Mouse (Mus musculus) hematopoietic stem cell, adult 5-6 weeks (primary cell): ENCODE results near the gene Dock4. TPM values are rescaled to one million over a fixed set of nuclear protein-coding genes. Genes with fewer than 3 reads are reported as not detected.

Experiments used
- ATAC-seq, 2 experiments: fragments of 125-278 bp in 1 of 2; replicated peaks in 1 of 2; 2 replicates each; pipeline ENCODE4 v1.8.0; 2016 to 2017; ENCODE audit warnings: inconsistent platforms in 2 of 2, mild to moderate bottlenecking in 2 of 2, moderate number of reproducible peaks in 2 of 2, low read depth in 1 of 2, moderate TSS enrichment in 1 of 2; ENCODE audit not compliant: low FRiP score in 2 of 2, poor library complexity in 2 of 2, severe bottlenecking in 2 of 2, insufficient read depth in 1 of 2, low TSS enrichment in 1 of 2
- total RNA-seq: library from RNA; stranded (forward); fragments of 172-1452, 232-1000 nt; gene quantifications from 2 replicates; pipeline ENCODE4 v1.2.3, GENCODE M21; 2017

The Dock4 gene
- total RNA-seq, 1 experiment from 2014 or later, result 0.65 TPM

DNA sequence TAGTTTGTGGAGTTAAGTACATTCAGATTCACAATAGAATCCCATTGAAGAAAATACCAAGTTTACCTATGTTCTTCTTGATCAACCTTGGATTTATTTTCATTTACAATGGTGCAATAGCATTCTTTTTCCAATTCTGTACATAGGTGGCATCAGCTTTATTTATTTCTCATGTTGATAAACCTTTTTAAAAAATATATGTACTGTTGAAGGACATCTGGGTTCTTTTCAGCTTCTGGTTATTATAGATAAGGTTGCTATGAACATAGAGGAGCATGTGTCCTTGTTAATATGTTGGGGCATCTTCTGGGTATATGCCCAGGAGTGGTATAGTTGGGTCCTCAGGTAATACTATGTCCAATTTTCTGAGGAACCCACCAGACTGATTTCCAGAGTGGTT lies 445.4 kb downstream of the Dock4 start:
- no peak for ATAC-seq

DNA sequence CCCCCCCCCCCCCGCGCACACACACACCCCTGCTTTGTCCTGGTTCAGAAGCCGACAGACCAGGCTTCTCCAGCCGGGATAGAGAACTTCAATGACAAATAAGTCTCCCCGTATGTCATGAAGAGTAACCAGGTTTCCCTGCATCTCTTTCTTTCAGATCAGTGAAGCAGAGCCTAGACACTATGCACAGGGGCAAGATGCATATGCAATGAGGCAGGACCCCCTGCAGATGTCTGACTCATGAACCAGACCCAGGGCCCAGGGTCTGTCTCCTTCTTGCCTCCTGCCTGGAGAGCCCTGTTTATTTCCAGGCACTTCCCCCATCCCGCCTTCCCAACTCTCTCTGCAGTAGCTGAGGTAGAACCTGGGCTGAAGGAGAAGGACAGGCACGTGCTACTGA lies 448.0 kb downstream of the Dock4 start:
- ATAC-seq, result no peak

DNA sequence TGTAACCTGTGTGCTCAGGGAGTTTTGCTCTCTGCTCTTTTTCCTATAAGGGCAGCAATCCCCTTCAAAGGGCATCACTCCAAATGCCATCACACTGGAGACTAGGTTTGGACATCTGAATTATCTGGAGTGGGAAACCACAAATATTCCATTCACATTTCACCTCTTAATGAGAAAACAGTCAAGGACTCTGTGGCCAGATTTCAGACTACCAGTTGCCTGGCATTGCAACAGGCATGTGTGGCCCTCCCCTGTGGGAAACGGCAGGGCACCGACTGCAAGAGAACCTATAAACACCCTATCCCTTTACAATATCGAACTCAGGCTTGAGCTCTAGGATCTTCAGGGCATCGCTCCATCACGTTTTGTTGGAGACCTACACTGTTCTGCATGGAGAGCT lies 448.9 kb downstream of the Dock4 start:
- ATAC-seq, result no peak

Other genes with a start within 250 kb of the Dock4 start
- gene Lsmem1, start 246.5 kb upstream of the Dock4 start, total RNA-seq, result 1.3 and 1.5 TPM in 2 replicates
- 161 and 171 TPM in 2 replicates for gene Ifrd1, start 197.4 kb upstream of the Dock4 start, total RNA-seq
- 41.8 and 43.3 TPM in 2 replicates for gene Zfp277, start 50 bp upstream of the Dock4 start, total RNA-seq